Mouse (Mus musculus): ENCODE data around the gene Frs3.

Gene Frs3

GRCm38 (mm10) chr17:47737271-47738065 lies 48.6 kb downstream of the Frs3 start:
- DNase-seq = peak; percentile 45

- peak; percentile 14 for DNase-seq
These were observed 49.4 kb downstream of the Frs3 start for GRCm38 (mm10) chr17:47738066-47738878.

GRCm38 (mm10) chr17:47738879-47739798 lies 50.3 kb downstream of the Frs3 start:
- DNase-seq = no peak

- no peak for DNase-seq
These were observed 51.4 kb downstream of the Frs3 start for GRCm38 (mm10) chr17:47740186-47740585.

- no peak for DNase-seq
These were observed 54.3 kb downstream of the Frs3 start for GRCm38 (mm10) chr17:47742991-47743734.

- no peak for DNase-seq
These were observed 55.3 kb downstream of the Frs3 start for GRCm38 (mm10) chr17:47744086-47744485.

- no peak for DNase-seq
These were observed 56.0 kb downstream of the Frs3 start for GRCm38 (mm10) chr17:47744746-47745368.

- DNase-seq = no peak
These were observed 60.1 kb downstream of the Frs3 start for GRCm38 (mm10) chr17:47748791-47749553.

GRCm38 (mm10) chr17:47749626-47750025 lies 60.8 kb downstream of the Frs3 start:
- DNase-seq = no peak

GRCm38 (mm10) chr17:47750101-47750500 lies 61.3 kb downstream of the Frs3 start:
- no peak for DNase-seq

GRCm38 (mm10) chr17:47751811-47752210 lies 63.0 kb downstream of the Frs3 start:
- DNase-seq = no peak

- DNase-seq = no peak
These were observed 64.4 kb downstream of the Frs3 start for GRCm38 (mm10) chr17:47753130-47753775.

All from right cerebral cortex, postnatal 4 days (tissue).